Mouse (Mus musculus) embryonic facial prominence, embryonic 11.5 days (tissue): ENCODE measurements around the gene Pbx1. TPM values are rescaled to one million over a fixed set of nuclear protein-coding genes. Genes with fewer than 3 reads are reported as not detected.

Source experiments
- ATAC-seq: fragments of 200-750 bp; cut with Nextera tagmentation; replicated peaks from 2 replicates; pipeline ENCODE4 v1.8.0; 2017; ENCODE audit warnings: low read depth; ENCODE audit not compliant: insufficient number of reproducible peaks, low FRiP score, low TSS enrichment
- DNase-seq: peaks from one replicate; pipeline ENCODE4 v3.0.0-alpha.2; 2015; ENCODE audit warnings: low spot score
- H3K27ac ChIP-seq: fragments of 300-500 bp; sonication (generic); replicated peaks from 2 replicates; pipeline ENCODE4 v1.5.1; 2014; ENCODE audit warnings: mild to moderate bottlenecking, low read depth, low read length, control low read depth
- H3K27me3 ChIP-seq: fragments of 300-500 bp; sonication (generic); 2 replicates; pipeline ENCODE4 v1.6.1; 2014; ENCODE audit warnings: mild to moderate bottlenecking, low read length, moderate library complexity, mixed read lengths; ENCODE audit not compliant: control insufficient read depth, insufficient read depth
- H3K36me3 ChIP-seq: fragments of 300-500 bp; sonication (generic); replicated peaks from 2 replicates; pipeline ENCODE4 v1.6.1; 2014; ENCODE audit warnings: low read depth, mild to moderate bottlenecking, low read length, moderate library complexity, mixed read lengths; ENCODE audit not compliant: control insufficient read depth, insufficient read depth
- H3K4me1 ChIP-seq: fragments of 300-500 bp; sonication (generic); 2 replicates; pipeline ENCODE4 v1.6.1; 2014; ENCODE audit warnings: low read length, mixed read lengths; ENCODE audit not compliant: control insufficient read depth, insufficient read depth
- H3K4me2 ChIP-seq: fragments of 300-500 bp; sonication (generic); 2 replicates; pipeline ENCODE4 v1.6.1; 2014; ENCODE audit warnings: low read depth, mild to moderate bottlenecking, control low read depth, low read length, moderate library complexity
- H3K4me3 ChIP-seq: fragments of 300-500 bp; sonication (generic); 2 replicates; pipeline ENCODE4 v1.5.1; 2014; ENCODE audit warnings: low read depth, low read length, control low read depth
- H3K9ac ChIP-seq: fragments of 300-500 bp; sonication (generic); replicated peaks from 2 replicates; pipeline ENCODE4 v1.6.1; 2014; ENCODE audit warnings: mild to moderate bottlenecking, control low read depth, low read length
- H3K9me3 ChIP-seq: fragments of 300-500 bp; sonication (generic); replicated peaks from 2 replicates; pipeline ENCODE4 v1.6.1; 2016; ENCODE audit warnings: mild to moderate bottlenecking, low read length, inconsistent platforms, mixed read lengths; ENCODE audit not compliant: control insufficient read depth
- WGBS: fragments of 180-500 bp; shearing (Covaris S2); extraction: QIAGEN DNeasy Blood & Tissue Kit; methylation state at CpG from one replicate; pipeline ENCODE4 v1.1.7; 2014; 5-methylcytosine and 5-hydroxymethylcytosine counted together
- polyA plus RNA-seq: library from polyadenylated mRNA; unstranded; fragments of >200 nt; fragmentation: Nextera tagmentation; extraction: Ambion mirVana; gene quantifications from 2 replicates; pipeline ENCODE4 v1.2.1, GENCODE M21; 2014

Gene Pbx1
- polyA plus RNA-seq, 1 experiment from 2014 or later: 47.8 TPM

DNA sequence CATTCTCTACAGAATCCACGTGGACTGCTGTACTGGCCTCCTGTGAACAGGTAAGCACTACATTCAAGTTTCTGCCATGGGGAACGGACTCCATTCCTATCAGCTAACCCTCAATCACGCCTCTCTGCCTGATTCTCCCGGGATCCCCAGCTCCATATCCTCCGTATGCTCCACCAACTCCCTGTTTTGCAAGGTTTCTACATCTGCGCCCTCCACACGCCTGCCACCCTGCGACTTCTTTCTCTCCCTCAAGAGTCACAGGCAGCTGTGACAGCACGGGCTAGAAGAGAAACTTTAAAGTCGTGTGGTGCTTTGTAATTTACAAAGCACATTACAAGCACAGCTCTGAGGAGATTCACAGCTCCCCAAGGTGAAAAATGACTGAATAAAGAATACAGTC is 23.3 kb downstream of the Pbx1 start:
- no peak overlapping the region for H3K4me2 ChIP-seq
- no peak for DNase-seq
- no peaks in the 10 kb centered on the region for H3K36me3 ChIP-seq
- no peak overlapping the region for H3K4me3 ChIP-seq
- no peak for ATAC-seq
- 83% methylated on average over 10 of the region's 10 CpGs for WGBS
- H3K4me1 ChIP-seq: peaks cover 6% of the 10 kb centered on the region; the same call in 1 of the 2 replicates
- H3K27me3 ChIP-seq: no peaks in the 10 kb centered on the region
- no peak overlapping the region for H3K27ac ChIP-seq
- H3K9ac ChIP-seq: no peak overlapping the region
- H3K9me3 ChIP-seq: no peaks in the 10 kb centered on the region

DNA sequence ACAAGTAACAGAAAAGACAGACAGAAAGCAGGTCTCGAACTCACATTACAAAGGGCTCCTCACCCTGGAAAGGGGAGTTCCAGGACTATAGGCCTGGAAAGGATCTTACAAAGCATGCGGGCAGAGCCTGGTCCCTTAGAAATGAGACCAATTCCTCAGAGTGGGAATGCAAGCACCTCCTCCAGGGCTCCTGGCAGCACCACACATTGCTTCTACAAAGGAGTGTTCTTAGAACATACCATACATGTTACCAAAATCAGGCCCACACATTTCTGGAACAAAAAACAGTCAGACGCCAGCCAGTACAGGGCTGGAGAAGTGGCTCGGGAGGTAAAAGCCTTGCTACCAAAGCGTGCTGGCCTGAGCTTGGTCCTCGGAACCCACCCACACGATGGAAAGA is 24.1 kb downstream of the Pbx1 start:
- no peak overlapping the region for H3K9ac ChIP-seq
- no peak overlapping the region for H3K4me2 ChIP-seq
- ATAC-seq (no peak), DNase-seq (no peak)
- 80% methylated on average over 7 of the region's 7 CpGs for WGBS
- H3K36me3 ChIP-seq: no peaks in the 10 kb centered on the region
- no peaks in the 10 kb centered on the region for H3K9me3 ChIP-seq
- H3K4me3 ChIP-seq: no peak overlapping the region
- H3K27me3 ChIP-seq: no peaks in the 10 kb centered on the region
- no peak overlapping the region for H3K27ac ChIP-seq
- H3K4me1 ChIP-seq: peaks cover 6% of the 10 kb centered on the region; the same call in 1 of the 2 replicates

DNA sequence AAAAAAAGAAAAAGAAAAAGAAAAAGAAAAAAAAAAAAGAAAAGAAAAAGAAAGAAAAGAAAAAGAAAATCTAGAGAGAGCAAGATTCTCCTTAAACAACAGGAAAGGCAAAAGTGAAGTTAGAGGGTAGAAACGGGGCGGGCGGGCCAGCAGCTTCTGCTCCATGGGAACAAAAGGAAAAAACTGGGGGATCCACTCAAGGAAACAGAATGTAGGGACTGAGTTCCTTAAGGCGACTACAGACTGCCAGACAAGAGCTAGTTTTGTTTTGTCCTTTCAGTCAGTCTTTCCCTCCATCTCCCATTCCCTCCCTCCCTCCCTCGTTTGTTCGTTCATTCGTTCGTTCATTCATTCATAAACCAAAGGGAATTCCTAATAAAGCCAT is 25.8 kb downstream of the Pbx1 start:
- peak overlapping the region; percentile 60 for H3K27ac ChIP-seq
- H3K36me3 ChIP-seq: no peaks in the 10 kb centered on the region
- H3K9ac ChIP-seq: no peak overlapping the region
- H3K9me3 ChIP-seq: no peaks in the 10 kb centered on the region
- ATAC-seq (no peak), DNase-seq (no peak)
- 35% methylated on average over 8 of the region's 8 CpGs for WGBS
- H3K4me2 ChIP-seq: no peak overlapping the region
- H3K27me3 ChIP-seq: no peaks in the 10 kb centered on the region
- H3K4me1 ChIP-seq: peaks cover 10% of the 10 kb centered on the region; the same call in 1 of the 2 replicates
- no peak overlapping the region for H3K4me3 ChIP-seq

DNA sequence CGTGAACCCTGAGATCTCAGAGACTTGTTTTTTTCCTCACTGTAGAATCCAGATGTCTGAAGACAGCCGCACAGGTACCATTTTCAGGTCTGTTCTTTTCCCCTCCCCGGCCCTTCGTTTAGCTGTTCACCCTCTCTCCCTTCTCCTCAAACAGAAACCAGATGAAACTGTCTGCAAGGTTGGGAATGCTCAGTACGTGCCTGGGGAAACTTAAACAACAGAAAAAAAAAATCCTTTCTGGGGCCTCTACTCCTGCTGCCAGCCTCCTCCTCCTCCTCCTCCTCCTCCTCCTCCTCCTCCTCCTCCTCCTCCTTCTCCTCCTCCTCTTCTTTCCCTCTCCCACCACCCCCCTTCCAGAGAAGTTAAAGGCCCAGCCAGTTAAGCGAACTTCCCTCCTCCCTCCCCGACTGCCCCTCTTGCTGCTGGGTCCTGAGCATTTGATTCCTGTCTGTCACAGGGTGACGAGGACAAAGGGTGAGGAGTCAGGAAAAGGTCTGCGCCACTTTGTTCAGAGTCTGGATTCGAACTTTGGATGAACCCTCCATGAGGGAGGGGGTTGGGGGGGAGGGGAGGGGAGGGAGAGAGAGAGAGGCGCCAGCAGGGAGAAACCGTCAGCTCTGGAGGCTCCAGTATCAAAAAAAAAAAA is 26.3 kb downstream of the Pbx1 start:
- H3K9ac ChIP-seq: no peak overlapping the region
- no peak for ATAC-seq
- H3K4me1 ChIP-seq: peaks cover 10% of the 10 kb centered on the region; the same call in 1 of the 2 replicates
- H3K4me2 ChIP-seq: no peak overlapping the region
- no peaks in the 10 kb centered on the region for H3K9me3 ChIP-seq
- no peaks in the 10 kb centered on the region for H3K36me3 ChIP-seq
- DNase-seq: peak; percentile 78
- H3K27ac ChIP-seq: peak overlapping the region; percentile 60
- H3K4me3 ChIP-seq: no peak overlapping the region
- 12% methylated on average over 10 of the region's 12 CpGs for WGBS
- H3K27me3 ChIP-seq: no peaks in the 10 kb centered on the region

DNA sequence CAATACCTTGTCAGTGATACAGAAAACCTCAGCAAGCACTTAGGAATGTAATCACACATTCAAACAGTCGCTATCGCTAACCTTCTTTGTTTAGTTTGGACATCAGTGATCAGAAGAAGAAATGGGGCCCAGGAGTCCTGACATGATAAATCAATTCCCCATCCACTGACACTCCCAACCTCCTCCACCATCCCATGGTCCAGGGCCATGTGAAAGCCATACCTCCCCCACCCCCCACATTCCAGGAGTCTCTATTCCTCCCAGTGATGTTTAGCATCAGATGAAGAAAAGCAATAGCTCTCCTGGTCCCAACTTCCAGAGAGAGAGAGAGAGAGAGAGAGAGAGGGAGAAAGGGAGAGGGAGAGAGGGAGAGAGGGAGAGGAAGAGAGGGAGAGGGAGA is 28.5 kb downstream of the Pbx1 start:
- no peaks in the 10 kb centered on the region for H3K27me3 ChIP-seq
- no peaks in the 10 kb centered on the region for H3K9me3 ChIP-seq
- no peak overlapping the region for H3K4me3 ChIP-seq
- no peak for ATAC-seq
- H3K4me1 ChIP-seq: peaks cover 7% of the 10 kb centered on the region; the same call in 1 of the 2 replicates
- WGBS: 57% methylated on average over 2 of the region's 2 CpGs
- H3K4me2 ChIP-seq: no peak overlapping the region
- DNase-seq: no peak
- H3K9ac ChIP-seq: no peak overlapping the region
- H3K36me3 ChIP-seq: no peaks in the 10 kb centered on the region
- H3K27ac ChIP-seq: no peak overlapping the region

DNA sequence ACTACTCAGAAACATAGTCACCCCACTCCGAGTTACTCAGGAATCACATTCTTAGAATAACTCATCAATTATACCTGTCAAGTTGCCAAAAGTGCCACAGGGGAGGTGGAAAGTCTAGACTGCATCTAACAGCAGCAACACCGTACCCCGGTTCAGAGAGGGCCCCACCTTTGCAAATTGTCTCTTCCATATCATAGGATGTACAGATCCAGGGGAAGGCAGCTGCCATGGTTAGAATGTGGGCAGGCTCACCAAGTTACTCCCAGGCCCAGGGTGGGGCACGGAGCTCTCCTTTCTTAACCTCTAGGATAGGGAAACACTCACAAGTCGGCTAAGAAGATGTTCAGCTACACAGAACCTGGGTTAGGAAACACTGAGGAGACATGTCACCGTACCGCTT is 29.4 kb downstream of the Pbx1 start:
- DNase-seq (no peak), ATAC-seq (peak; percentile 46; the same call in 1 of the 2 replicates)
- no peaks in the 10 kb centered on the region for H3K27me3 ChIP-seq
- no peak overlapping the region for H3K4me3 ChIP-seq
- WGBS: 44% methylated on average over 7 of the region's 7 CpGs
- no peak overlapping the region for H3K27ac ChIP-seq
- no peaks in the 10 kb centered on the region for H3K9me3 ChIP-seq
- no peak overlapping the region for H3K9ac ChIP-seq
- peaks cover 7% of the 10 kb centered on the region; the same call in 1 of the 2 replicates for H3K4me1 ChIP-seq
- no peak overlapping the region; the same call in 1 of the 2 replicates for H3K4me2 ChIP-seq
- no peaks in the 10 kb centered on the region for H3K36me3 ChIP-seq

DNA sequence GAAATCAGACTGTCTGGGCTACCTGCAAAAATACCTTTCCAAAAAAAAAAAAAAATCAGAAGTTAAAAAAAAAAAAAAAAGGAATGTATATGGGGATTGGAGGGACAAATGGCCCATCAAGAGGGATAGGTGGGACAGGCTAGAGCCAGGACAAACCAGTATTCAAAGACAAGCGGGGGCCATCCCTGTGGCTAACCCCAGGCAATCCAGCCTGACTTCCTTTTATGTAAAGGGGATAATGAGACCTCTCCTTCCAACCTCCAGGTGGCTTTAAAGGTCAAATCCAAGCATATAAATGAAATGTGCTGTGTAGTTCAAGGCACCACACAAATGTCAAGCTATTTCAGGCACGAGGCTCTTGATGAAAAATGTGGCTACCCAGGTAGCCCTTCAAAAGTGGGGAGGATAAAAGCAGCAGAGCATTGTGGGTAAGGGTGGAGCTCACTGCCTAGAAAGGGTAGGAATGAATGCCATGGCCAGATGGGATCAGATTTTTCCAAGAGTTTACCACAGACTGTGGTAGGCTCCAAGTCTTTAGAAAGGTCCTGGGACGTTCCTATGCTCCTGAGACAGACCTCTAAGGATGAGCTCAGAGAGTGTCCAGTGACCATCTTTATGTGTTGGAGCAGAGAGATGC is 36.4 kb downstream of the Pbx1 start:
- Histone ChIP-seq H3K9ac (no peak overlapping the region), H3K4me2 (no peak overlapping the region), H3K4me3 (no peak overlapping the region), H3K36me3 (no peaks in the 10 kb centered on the region), H3K27ac (no peak overlapping the region), H3K27me3 (no peaks in the 10 kb centered on the region), H3K9me3 (no peaks in the 10 kb centered on the region), H3K4me1 (peaks cover 7% of the 10 kb centered on the region)
- ATAC-seq (no peak), DNase-seq (no peak)
- 60% methylated on average over 3 of the region's 3 CpGs for WGBS

DNA sequence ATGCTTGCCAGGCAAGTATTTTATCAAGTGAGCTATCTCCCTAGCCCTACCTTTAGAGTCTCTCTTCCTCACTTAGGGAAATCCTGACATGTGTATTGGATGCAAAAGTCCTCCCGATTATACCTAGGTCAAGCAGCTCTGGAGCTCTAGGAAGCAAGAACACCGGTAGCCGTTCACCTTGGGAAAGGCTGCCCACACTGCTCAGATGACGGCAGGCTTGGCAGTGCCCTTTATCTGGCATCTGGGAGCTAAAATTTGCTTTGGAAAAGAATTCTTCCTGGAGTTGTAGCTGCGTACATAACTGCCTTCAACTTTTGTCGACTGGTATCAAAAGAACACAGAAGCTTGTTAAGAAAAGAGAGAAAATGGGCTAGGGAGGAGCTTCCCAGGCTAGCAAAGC is 37.5 kb downstream of the Pbx1 start:
- Histone ChIP-seq H3K9ac (no peak overlapping the region), H3K4me1 (peaks cover 7% of the 10 kb centered on the region), H3K27me3 (no peaks in the 10 kb centered on the region), H3K27ac (no peak overlapping the region), H3K4me3 (no peak overlapping the region), H3K9me3 (no peaks in the 10 kb centered on the region), H3K36me3 (no peaks in the 10 kb centered on the region), H3K4me2 (no peak overlapping the region)
- 86% methylated on average over 6 of the region's 6 CpGs for WGBS
- ATAC-seq: no peak
- no peak for DNase-seq
